Mouse (Mus musculus): ENCODE data around the gene Strip2. TPM values are rescaled to one million over a fixed set of nuclear protein-coding genes. Genes with fewer than 3 reads are reported as not detected.

Gene Strip2
- total RNA-seq, 2 experiments from 2014 or later: 1.2 to 2.7 TPM

Small RNAs within 50 kb of the gene (microRNA-seq; reads per million reads assigned to microRNA genes)
- not detected for gene Gm23049

Other genes with a start within 250 kb of the Strip2 start
- gene Tspan33, start 222.8 kb upstream of the Strip2 start, total RNA-seq (2021): 1 to 10 TPM; 7.3 to 8.0 TPM
- 10 to 100 TPM; 47.3 to 51.7 TPM for gene Smo, start 181.5 kb upstream of the Strip2 start, total RNA-seq (2021)
- gene Ahcyl2, start 149.0 kb upstream of the Strip2 start, total RNA-seq (2021): 10 to 100 TPM; 72.1 to 79.0 TPM
- 10 to 100 TPM; 22.0 to 25.5 TPM for gene Nrf1, start 131.0 kb downstream of the Strip2 start, total RNA-seq (2021)